Mouse (Mus musculus): ENCODE data around the gene Thoc6.

The Thoc6 gene

GRCm38 (mm10) chr17:23673424-23674073, at the start of gene Thoc6, which contains the start of gene Hcfc1r1:
Thoc6 (minus strand) TSS chr17:23673882.
Hcfc1r1 (plus strand) TSS chr17:23673596.
- DNase-seq (ENCODE audit: low spot score), result peak; percentile 95

- DNase-seq (ENCODE audit: low spot score), result no peak
Measured at GRCm38 (mm10) chr17:23722376-23723125, 48.9 kb upstream of the Thoc6 start, which contains the start of gene 1520401A03Rik. 1520401A03Rik (minus strand) TSS chr17:23722783.

- no peak for DNase-seq (ENCODE audit: low spot score)
Measured at GRCm38 (mm10) chr17:23721886-23722285, 48.2 kb upstream of the Thoc6 start.

- DNase-seq (ENCODE audit: low spot score), result no peak
Measured at GRCm38 (mm10) chr17:23719455-23719854, 45.8 kb upstream of the Thoc6 start.

- no peak for DNase-seq (ENCODE audit: low spot score)
Measured at GRCm38 (mm10) chr17:23717003-23717402, 43.3 kb upstream of the Thoc6 start.

- peak; percentile 88 for DNase-seq (ENCODE audit: low spot score)
Measured at GRCm38 (mm10) chr17:23706212-23706611, 32.5 kb upstream of the Thoc6 start.

- DNase-seq (ENCODE audit: low spot score), result no peak
Measured at GRCm38 (mm10) chr17:23705525-23706104, 31.9 kb upstream of the Thoc6 start.

- no peak for DNase-seq (ENCODE audit: low spot score)
Measured at GRCm38 (mm10) chr17:23704741-23705140, 31.1 kb upstream of the Thoc6 start.

GRCm38 (mm10) chr17:23703301-23703700, 29.6 kb upstream of the Thoc6 start:
- no peak for DNase-seq (ENCODE audit: low spot score)

GRCm38 (mm10) chr17:23700079-23700478, 26.4 kb upstream of the Thoc6 start:
- peak; percentile 90 for DNase-seq (ENCODE audit: low spot score)

GRCm38 (mm10) chr17:23699131-23700077, 25.7 kb upstream of the Thoc6 start:
- DNase-seq (ENCODE audit: low spot score), result no peak

- no peak for DNase-seq (ENCODE audit: low spot score)
Measured at GRCm38 (mm10) chr17:23695801-23696200, 22.1 kb upstream of the Thoc6 start.

- no peak for DNase-seq (ENCODE audit: low spot score)
Measured at GRCm38 (mm10) chr17:23694491-23694890, 20.8 kb upstream of the Thoc6 start.

- no peak for DNase-seq (ENCODE audit: low spot score)
Measured at GRCm38 (mm10) chr17:23683856-23684672, 10.4 kb upstream of the Thoc6 start, which contains the start of gene Cldn9. Cldn9 (minus strand) TSS chr17:23684026.

- no peak for DNase-seq (ENCODE audit: low spot score)
Measured at GRCm38 (mm10) chr17:23683226-23683625, 9.5 kb upstream of the Thoc6 start.

- DNase-seq (ENCODE audit: low spot score), result no peak
Measured at GRCm38 (mm10) chr17:23682530-23682929, 8.8 kb upstream of the Thoc6 start.

GRCm38 (mm10) chr17:23682092-23682491, 8.4 kb upstream of the Thoc6 start:
- no peak for DNase-seq (ENCODE audit: low spot score)

GRCm38 (mm10) chr17:23681086-23681485, 7.4 kb upstream of the Thoc6 start:
- peak; percentile 52 for DNase-seq (ENCODE audit: low spot score)

GRCm38 (mm10) chr17:23680336-23680735, 6.7 kb upstream of the Thoc6 start:
- no peak for DNase-seq (ENCODE audit: low spot score)

GRCm38 (mm10) chr17:23679127-23679835, 5.6 kb upstream of the Thoc6 start, which contains the start of gene Cldn6:
Cldn6 (plus strand) TSS chr17:23679249.
- no peak for DNase-seq (ENCODE audit: low spot score)

Measured in testis, postnatal 10 days (tissue).